Comparison of ENCODE assay signal across 14 mouse cellular contexts in genomic region chr1:126590911-126591310, GRCm38 (mm10).
"Had no signal": no experiment of that assay in that cellular context is flagged by ENCODE, and none has a peak within 500 bp of the region (broad histone marks: within the 10 kb centered on the region; RNA-seq: fewer than 3 reads in every experiment).

No protein-coding gene starts in this region.

- H3K4me3 ChIP-seq: left cerebral cortex, adult 2 months; limb, embryonic 15.5 days; liver, embryonic 12.5 days; megakaryocyte, embryonic 14.5 days; neural tube, embryonic 12.5 days had no signal

- H3K36me3 ChIP-seq: limb, embryonic 15.5 days; liver, embryonic 12.5 days; neural tube, embryonic 12.5 days had no signal

- H3K4me2 ChIP-seq: limb, embryonic 15.5 days; liver, embryonic 12.5 days; lung, embryonic 14.5 days; neural tube, embryonic 12.5 days had no signal

- ATAC-seq: intestine, postnatal 0 days; liver, embryonic 12.5 days had no signal

- H3K9ac ChIP-seq: limb, embryonic 15.5 days; liver, embryonic 12.5 days; lung, embryonic 14.5 days; neural tube, embryonic 12.5 days had no signal

- DNase-seq: kidney, adult 8-10 months; kidney, postnatal 25 days; lung, embryonic 14.5 days; lung, postnatal 10 days; lung, postnatal 4 days; right cerebral cortex, postnatal 14 days; thymus, adult 18-20 months; thymus, postnatal 14 days had no signal

- H3K27me3 ChIP-seq: limb, embryonic 15.5 days; liver, embryonic 12.5 days; megakaryocyte, embryonic 14.5 days; neural tube, embryonic 12.5 days had no signal

- H3K27ac ChIP-seq: left cerebral cortex, adult 2 months; limb, embryonic 15.5 days; liver, embryonic 12.5 days; neural tube, embryonic 12.5 days had no signal

- H3K9me3 ChIP-seq: limb, embryonic 15.5 days; liver, embryonic 12.5 days; neural tube, embryonic 12.5 days had no signal

- H3K4me1 ChIP-seq: megakaryocyte, embryonic 14.5 days; neural tube, embryonic 12.5 days had no signal
